Mouse (Mus musculus) myocyte (in vitro differentiated cells): ENCODE measurements around the gene Lrriq1. TPM values are rescaled to one million over a fixed set of nuclear protein-coding genes. Genes with fewer than 3 reads are reported as not detected.

Experiments
- H3K27me3 ChIP-seq: one replicate; pipeline ENCODE4 v1.6.1; 2011; ENCODE audit not compliant: control insufficient read depth, insufficient read depth, insufficient read length
- H3K36me3 ChIP-seq: one replicate; pipeline ENCODE4 v1.6.1; 2011; ENCODE audit not compliant: control insufficient read depth, insufficient read depth
- H3K4me2 ChIP-seq: one replicate; pipeline ENCODE4 v1.6.1; 2011; ENCODE audit warnings: low read depth, control low read depth
- H3K4me3 ChIP-seq: one replicate; pipeline ENCODE4 v1.5.1; 2011; ENCODE audit warnings: mild to moderate bottlenecking, control low read depth, moderate library complexity
- H3K79me2 ChIP-seq: one replicate; pipeline ENCODE4 v1.6.1; 2011; ENCODE audit not compliant: control insufficient read depth, insufficient read depth
- H3ac ChIP-seq: one replicate; pipeline ENCODE4 v1.6.1; 2011; ENCODE audit not compliant: control insufficient read depth, insufficient read length
- CEBPB ChIP-seq: IDR thresholded peaks from 2 replicates; pipeline ENCODE4 v1.6.1; 2011; ENCODE audit warnings: mild to moderate bottlenecking, moderate library complexity; ENCODE audit not compliant: poor library complexity, insufficient read depth, severe bottlenecking
- E2F4 ChIP-seq: IDR thresholded peaks from one replicate; pipeline ENCODE4 v1.6.1; 2011; ENCODE audit warnings: mild to moderate bottlenecking, control low read depth, moderate library complexity; ENCODE audit not compliant: insufficient read depth
- MAX ChIP-seq: IDR thresholded peaks from one replicate; pipeline ENCODE4 v1.6.1; 2011; ENCODE audit warnings: low read depth, mild to moderate bottlenecking, control low read depth
- MYOD1 ChIP-seq, 3 experiments: IDR thresholded peaks; one replicate each; pipeline ENCODE4 v1.6.1; 2011; ENCODE audit warnings: control low read depth in 2 of 3, low read depth in 2 of 3, mild to moderate bottlenecking in 2 of 3, moderate library complexity in 1 of 3; ENCODE audit not compliant: insufficient read length in 2 of 3, control insufficient read depth in 1 of 3
- MYOG ChIP-seq, 3 experiments: IDR thresholded peaks; one replicate each; pipeline ENCODE4 v1.6.1; 2011; ENCODE audit warnings: control low read depth in 2 of 3, low read depth in 2 of 3, mild to moderate bottlenecking in 2 of 3; ENCODE audit not compliant: insufficient read length in 2 of 3, control insufficient read depth in 1 of 3, insufficient read depth in 1 of 3
- POLR2A ChIP-seq: IDR thresholded peaks from one replicate; pipeline ENCODE4 v1.6.1; 2011; ENCODE audit warnings: low read depth, mild to moderate bottlenecking, control low read depth, moderate library complexity; ENCODE audit not compliant: insufficient read length
- POLR2AphosphoS2 ChIP-seq: IDR thresholded peaks from one replicate; pipeline ENCODE4 v1.6.1; 2011; ENCODE audit warnings: low read depth, control low read depth; ENCODE audit not compliant: insufficient read length
- REST ChIP-seq: IDR thresholded peaks from one replicate; pipeline ENCODE4 v1.6.1; 2011; ENCODE audit warnings: mild to moderate bottlenecking, control low read depth, moderate library complexity; ENCODE audit not compliant: insufficient read depth, insufficient read length
- SRF ChIP-seq: IDR thresholded peaks from one replicate; pipeline ENCODE4 v1.6.1; 2011; ENCODE audit warnings: low read depth; ENCODE audit not compliant: control insufficient read depth, insufficient read length
- TCF12 ChIP-seq: IDR thresholded peaks from one replicate; pipeline ENCODE4 v1.6.1; 2011; ENCODE audit warnings: mild to moderate bottlenecking, control low read depth; ENCODE audit not compliant: poor library complexity, insufficient read depth, severe bottlenecking
- TCF3 ChIP-seq: IDR thresholded peaks from one replicate; pipeline ENCODE4 v1.6.1; 2011; ENCODE audit warnings: low read depth, control low read depth; ENCODE audit not compliant: insufficient read length
- USF1 ChIP-seq: IDR thresholded peaks from one replicate; pipeline ENCODE4 v1.6.1; 2011; ENCODE audit warnings: low read depth, mild to moderate bottlenecking, control low read depth, moderate library complexity
- polyA plus RNA-seq: library from polyadenylated mRNA; unstranded; fragments of >200 nt; fragmentation: generic; extraction: Trizol; gene quantifications from one replicate; pipeline ENCODE4 v1.2.1, GENCODE M21; 2012; ENCODE audit warnings: missing spikeins

Lrriq1 gene
- polyA plus RNA-seq, 1 experiment: not detected

DNA sequence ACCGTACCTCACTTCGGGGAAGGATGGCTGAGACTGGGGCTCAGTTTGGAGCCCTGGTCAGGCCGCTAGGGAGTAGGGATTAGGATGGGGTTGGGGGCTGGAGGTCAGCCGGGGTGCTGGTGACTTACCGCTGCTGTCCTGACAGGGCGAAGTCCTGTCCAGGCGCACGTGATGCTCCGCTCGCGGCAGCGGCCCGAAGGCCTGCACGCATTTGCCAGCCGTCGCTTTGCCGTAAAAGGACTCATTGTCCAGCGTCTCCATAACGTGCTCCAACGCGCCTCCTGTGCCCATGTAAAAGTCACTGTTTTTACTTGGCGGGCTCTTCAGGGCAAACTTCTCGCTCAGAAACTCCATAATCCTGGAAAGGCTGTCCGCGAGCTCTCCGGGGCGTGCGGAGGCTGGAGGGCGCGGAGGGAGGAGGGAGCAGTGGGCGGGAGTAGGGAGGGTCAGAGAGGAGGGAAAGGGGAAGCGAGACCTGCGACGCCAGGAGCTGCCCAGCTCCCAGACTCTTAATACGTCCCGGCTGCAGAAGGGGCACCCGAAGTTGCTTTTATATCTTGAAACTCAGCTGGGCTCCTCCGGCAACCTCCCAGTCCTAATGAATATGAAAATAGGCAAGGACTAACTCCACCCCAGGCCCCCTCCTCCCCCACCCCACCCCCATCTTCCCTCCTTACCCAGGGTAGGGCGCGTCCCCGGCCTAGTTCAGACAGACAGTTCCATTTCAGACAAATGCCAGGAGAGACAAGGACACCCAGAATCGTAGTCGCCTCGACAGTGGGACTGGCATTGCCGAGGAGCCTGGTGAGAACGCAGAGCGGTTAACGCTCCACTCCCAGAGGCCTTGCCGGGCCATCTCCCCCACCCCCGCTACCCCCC lies 207.6 kb downstream of the Lrriq1 start:
- peak overlapping the region; percentile 23 for H3K4me3 ChIP-seq
- no peaks in the 10 kb centered on the region for H3K79me2 ChIP-seq
- no peaks in the 10 kb centered on the region for H3K36me3 ChIP-seq
- TF ChIP-seq MYOG (IDR thresholded peaks at IDR 0.05; ENCODE audit: control insufficient read depth in 1 of 3, insufficient read depth in 1 of 3, insufficient read length in 2 of 3, low read depth in 2 of 3) (no peak), E2F4 (no peak), USF1 (peak; percentile 14)
- no peak overlapping the region for H3K4me2 ChIP-seq
- H3ac ChIP-seq: no peak overlapping the region
- no peaks in the 10 kb centered on the region for H3K27me3 ChIP-seq

DNA sequence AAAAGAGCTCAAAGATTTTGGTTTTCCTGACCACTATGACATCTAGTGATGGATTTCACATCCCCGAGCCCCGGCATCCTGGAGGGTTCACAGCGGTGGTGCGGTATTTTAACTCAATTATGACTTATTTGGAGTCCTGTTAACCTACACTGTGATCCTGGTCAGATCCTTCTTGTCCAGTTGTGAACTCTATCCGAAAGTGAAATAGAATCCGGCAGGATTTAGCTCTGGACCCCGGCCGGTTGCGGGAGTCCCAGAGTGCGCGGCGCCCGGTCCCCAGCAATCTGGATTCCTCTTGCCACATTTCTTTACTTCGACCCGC lies 208.2 kb downstream of the Lrriq1 start:
- Histone ChIP-seq H3K4me2 (peak overlapping the region; percentile 4), H3K4me3 (peak overlapping the region; percentile 23), H3K27me3 (no peaks in the 10 kb centered on the region), H3K79me2 (no peaks in the 10 kb centered on the region), H3K36me3 (no peaks in the 10 kb centered on the region), H3ac (no peak overlapping the region)
- TF ChIP-seq POLR2A: no peak
- TF ChIP-seq MYOG (IDR thresholded peaks at IDR 0.05; ENCODE audit: control insufficient read depth in 1 of 3, insufficient read depth in 1 of 3, insufficient read length in 2 of 3, low read depth in 2 of 3): no peak
- no peak for TF ChIP-seq SRF
- no peak for TF ChIP-seq CEBPB
- TF ChIP-seq MYOD1 (IDR thresholded peaks at IDR 0.05; ENCODE audit: control insufficient read depth in 1 of 3, insufficient read length in 2 of 3, low read depth in 2 of 3): no peak
- no peak for TF ChIP-seq TCF12
- TF ChIP-seq TCF3: no peak
- TF ChIP-seq MAX: no peak
- no peak for TF ChIP-seq USF1
- TF ChIP-seq REST: no peak
- no peak for TF ChIP-seq POLR2AphosphoS2
- TF ChIP-seq E2F4: no peak

DNA sequence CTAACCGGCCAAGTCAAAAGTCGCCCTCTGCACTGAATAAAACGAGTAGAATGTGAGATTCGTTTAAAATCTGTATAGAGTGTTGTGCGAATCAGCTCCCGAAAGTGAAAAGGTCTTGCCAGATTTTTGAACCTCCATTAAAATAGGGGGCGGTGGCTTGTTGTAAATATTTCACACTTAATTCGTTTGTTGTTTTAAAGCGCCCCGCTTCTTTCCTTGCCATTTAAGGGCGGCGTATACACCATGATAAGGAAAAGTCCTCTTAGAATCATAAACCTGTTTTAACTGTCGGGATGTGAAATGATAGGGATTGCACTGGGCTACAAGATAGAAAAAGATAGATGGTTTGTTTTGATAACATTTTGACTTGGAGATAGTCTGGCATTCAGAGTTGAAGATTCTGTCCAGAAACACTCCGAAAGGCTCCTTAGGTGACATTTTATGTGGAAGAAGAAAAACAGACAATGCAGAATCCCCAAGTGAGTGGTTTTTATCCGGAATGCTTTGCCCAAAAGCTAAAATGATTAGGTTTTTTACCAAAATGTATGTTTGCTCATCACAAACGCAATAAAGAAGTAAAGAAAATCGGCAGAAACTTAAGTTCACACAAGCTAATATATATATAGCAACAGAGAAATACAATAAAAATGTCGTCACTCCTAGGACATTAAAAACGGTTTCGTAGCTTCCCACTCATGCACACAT lies 208.7 kb downstream of the Lrriq1 start:
- peak overlapping the region; percentile 30 for H3K4me2 ChIP-seq
- no peaks in the 10 kb centered on the region for H3K36me3 ChIP-seq
- no peaks in the 10 kb centered on the region for H3K79me2 ChIP-seq
- H3ac ChIP-seq: no peak overlapping the region
- TF ChIP-seq MAX (no peak), TCF12 (no peak), CEBPB (no peak), MYOG (IDR thresholded peaks at IDR 0.05; ENCODE audit: control insufficient read depth in 1 of 3, insufficient read depth in 1 of 3, insufficient read length in 2 of 3, low read depth in 2 of 3) (no peak), USF1 (no peak), SRF (no peak), POLR2AphosphoS2 (no peak), E2F4 (no peak), MYOD1 (IDR thresholded peaks at IDR 0.05; ENCODE audit: control insufficient read depth in 1 of 3, insufficient read length in 2 of 3, low read depth in 2 of 3) (no peak), POLR2A (no peak), TCF3 (no peak), REST (no peak)
- H3K27me3 ChIP-seq: no peaks in the 10 kb centered on the region
- H3K4me3 ChIP-seq: peak overlapping the region; percentile 23

DNA sequence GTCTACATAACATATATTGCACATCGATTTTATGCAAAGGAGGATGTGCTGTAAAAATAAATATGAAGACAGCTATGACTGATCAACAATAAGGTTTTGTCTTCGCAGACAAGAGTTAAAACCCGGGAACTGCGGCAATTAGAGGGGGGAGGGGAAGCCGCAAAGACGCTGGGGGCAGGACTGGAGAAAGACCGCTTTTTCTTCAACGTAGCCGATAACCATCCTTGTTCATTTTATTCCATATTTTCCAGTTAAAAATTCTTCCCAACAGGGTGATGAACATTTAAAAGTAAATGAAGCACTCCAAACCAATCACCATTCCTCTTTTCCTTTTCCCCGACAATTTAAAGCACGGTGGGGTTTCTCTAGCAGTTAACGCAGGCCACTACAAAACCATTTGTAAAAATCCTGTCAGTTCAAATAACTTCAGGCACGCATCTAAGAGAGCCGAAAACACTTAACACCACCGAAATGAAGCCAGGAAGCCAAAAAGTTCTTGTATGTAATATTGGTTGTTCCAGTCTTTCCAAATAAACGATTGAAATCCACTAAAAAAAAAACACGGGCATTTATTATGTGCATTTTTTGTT lies 209.4 kb downstream of the Lrriq1 start:
- peak overlapping the region; percentile 23 for H3K4me3 ChIP-seq
- H3ac ChIP-seq: no peak overlapping the region
- H3K36me3 ChIP-seq: no peaks in the 10 kb centered on the region
- H3K79me2 ChIP-seq: no peaks in the 10 kb centered on the region
- peak overlapping the region; percentile 30 for H3K4me2 ChIP-seq
- TF ChIP-seq POLR2A: no peak
- no peak for TF ChIP-seq SRF
- no peak for TF ChIP-seq TCF12
- H3K27me3 ChIP-seq: no peaks in the 10 kb centered on the region

DNA sequence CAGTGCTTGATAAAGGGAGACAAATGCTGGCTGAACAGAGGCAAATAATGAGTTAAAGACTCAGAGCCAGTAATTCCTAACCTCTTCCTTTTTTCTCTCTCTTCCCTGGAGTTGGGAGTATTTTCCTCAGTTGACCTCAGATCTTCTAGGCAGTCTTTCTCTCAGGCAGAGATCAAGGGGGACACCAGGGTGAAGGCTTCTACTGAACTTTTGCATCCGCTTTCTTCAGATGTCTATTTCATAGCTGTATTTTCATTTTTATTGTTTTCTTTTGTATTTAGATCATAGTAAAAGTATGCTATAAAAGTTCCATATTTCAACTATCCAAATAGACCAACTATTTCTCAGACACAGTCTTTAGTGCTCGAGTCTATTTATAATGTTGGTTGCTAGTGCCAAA lies 233.6 kb downstream of the Lrriq1 start:
- no peak overlapping the region for H3ac ChIP-seq
- H3K36me3 ChIP-seq: no peaks in the 10 kb centered on the region
- no peaks in the 10 kb centered on the region for H3K27me3 ChIP-seq
- H3K4me2 ChIP-seq: no peak overlapping the region
- no peaks in the 10 kb centered on the region for H3K79me2 ChIP-seq
- TF ChIP-seq MYOG (IDR thresholded peaks at IDR 0.05; ENCODE audit: control insufficient read depth in 1 of 3, insufficient read depth in 1 of 3, insufficient read length in 2 of 3, low read depth in 2 of 3): no peak
- TF ChIP-seq USF1: no peak
- no peak for TF ChIP-seq E2F4
- TF ChIP-seq SRF: no peak
- TF ChIP-seq POLR2AphosphoS2: no peak
- no peak for TF ChIP-seq MYOD1 (IDR thresholded peaks at IDR 0.05; ENCODE audit: control insufficient read depth in 1 of 3, insufficient read length in 2 of 3, low read depth in 2 of 3)
- H3K4me3 ChIP-seq: no peak overlapping the region
